ENCODE assay signal across 11 mouse cellular contexts in the genomic region with DNA sequence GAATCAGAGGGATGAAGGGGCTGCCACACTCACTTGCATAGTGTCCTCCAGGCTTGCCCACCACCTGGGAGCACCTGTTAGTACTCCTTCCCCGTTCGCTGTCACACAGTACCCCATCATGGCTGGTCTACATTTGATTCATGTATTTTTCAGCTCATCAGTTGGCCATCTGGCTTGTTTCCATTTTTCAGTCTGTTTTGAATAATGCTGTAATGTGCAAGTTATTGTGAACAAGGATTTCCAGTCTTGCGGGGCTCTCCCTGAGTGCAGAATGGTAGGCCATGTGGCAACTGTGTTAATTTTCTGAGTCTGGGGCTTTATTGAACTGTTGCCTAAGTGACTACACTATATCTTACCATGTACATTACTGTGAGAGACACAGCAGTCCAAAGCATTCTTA.
"Had no signal": no experiment of that assay in that cellular context is flagged by ENCODE, and none has a peak within 500 bp of the region (broad histone marks: within the 10 kb centered on the region; RNA-seq: fewer than 3 reads in every experiment).

No protein-coding gene starts in this region.

- H3K27ac ChIP-seq: kidney, embryonic 15.5 days; liver, embryonic 14.5 days; lung, embryonic 15.5 days; midbrain, embryonic 15.5 days; neural tube, embryonic 12.5 days; stomach, postnatal 0 days had no signal

- ATAC-seq: intestine, embryonic 16.5 days; midbrain, embryonic 15.5 days had no signal

- H3K9me3 ChIP-seq: kidney, embryonic 15.5 days; lung, embryonic 15.5 days; midbrain, embryonic 15.5 days; neural tube, embryonic 12.5 days had no signal

- H3K27me3 ChIP-seq: lung, embryonic 15.5 days; midbrain, embryonic 15.5 days; neural tube, embryonic 12.5 days had no signal

- H3K4me3 ChIP-seq: kidney, embryonic 15.5 days; lung, embryonic 15.5 days; midbrain, embryonic 15.5 days; neural tube, embryonic 12.5 days had no signal

- DNase-seq: kidney, adult 2 months; kidney, postnatal 14 days; thymus, postnatal 4 days had no signal

- H3K9ac ChIP-seq: kidney, embryonic 15.5 days; liver, embryonic 14.5 days; lung, embryonic 15.5 days; midbrain, embryonic 15.5 days; neural tube, embryonic 12.5 days had no signal

- H3K4me2 ChIP-seq: kidney, embryonic 15.5 days; lung, embryonic 15.5 days; midbrain, embryonic 11.5 days; midbrain, embryonic 15.5 days; neural tube, embryonic 12.5 days had no signal

- H3K36me3 ChIP-seq: kidney, embryonic 15.5 days; lung, embryonic 15.5 days; midbrain, embryonic 15.5 days; neural tube, embryonic 12.5 days had no signal
